Mouse (Mus musculus) mammary gland, adult 2 months (tissue): ENCODE measurements around the gene Olfr1128. TPM values are rescaled to one million over a fixed set of nuclear protein-coding genes. Genes with fewer than 3 reads are reported as not detected.

Experiments
- polyA plus RNA-seq: library from polyadenylated mRNA; depleted of rRNA; stranded (reverse); fragments of >200 nt; gene quantifications from 2 replicates; pipeline ENCODE4 v1.2.3, GENCODE M21; 2012; ENCODE audit warnings: low replicate concordance; rRNA removed

Olfr1128 gene
- not detected in 2 replicates for polyA plus RNA-seq

GRCm38 (mm10) chr2:87545442-87545841, at the start of gene Olfr1128:
Gene Olfr1128 (minus strand): TSS chr2:87545542.

GRCm38 (mm10) chr2:87573602-87574001, 28.3 kb upstream of the Olfr1128 start, which contains the start of gene Olfr1129:
Gene Olfr1129 (plus strand): TSS chr2:87573902.

GRCm38 (mm10) chr2:87531496-87531895, 13.8 kb downstream of the Olfr1128 start, which contains the start of gene Olfr153:
Gene Olfr153 (plus strand): TSS chr2:87531796.

GRCm38 (mm10) chr2:87506265-87506664, 39.1 kb downstream of the Olfr1128 start, which contains the start of gene Pramel6:
Gene Pramel6 (plus strand): TSS chr2:87506565.

GRCm38 (mm10) chr2:87496993-87497392, 48.3 kb downstream of the Olfr1128 start, which contains the start of gene Pramel7:
Gene Pramel7 (minus strand): TSS chr2:87497093.

Other genes starting within 250 kb of the Olfr1128 start
- not detected in 2 replicates for gene Olfr1118, start 238.0 kb downstream of the Olfr1128 start, polyA plus RNA-seq
- gene Olfr1120, start 190.7 kb downstream of the Olfr1128 start, polyA plus RNA-seq: not detected in 2 replicates
- gene Olfr1121, start 175.6 kb downstream of the Olfr1128 start, polyA plus RNA-seq: not detected in 2 replicates
- not detected in 2 replicates for gene Olfr1122, start 159.7 kb downstream of the Olfr1128 start, polyA plus RNA-seq
- not detected in 2 replicates for gene Olfr1123, start 128.9 kb downstream of the Olfr1128 start, polyA plus RNA-seq
- not detected in 2 replicates for gene Olfr1124, start 115.3 kb downstream of the Olfr1128 start, polyA plus RNA-seq
- gene Olfr1126, start 91.6 kb downstream of the Olfr1128 start, polyA plus RNA-seq: not detected in 2 replicates
- gene Pramel7, start 48.4 kb downstream of the Olfr1128 start, polyA plus RNA-seq: not detected in 2 replicates
- gene Pramel6, start 39.0 kb downstream of the Olfr1128 start, polyA plus RNA-seq: not detected in 2 replicates
- not detected in 2 replicates for gene Olfr153, start 13.7 kb downstream of the Olfr1128 start, polyA plus RNA-seq
- gene Olfr1129, start 28.4 kb upstream of the Olfr1128 start, polyA plus RNA-seq: not detected in 2 replicates
- gene Olfr1130, start 60.7 kb upstream of the Olfr1128 start, polyA plus RNA-seq: not detected in 2 replicates
- not detected in 2 replicates for gene Olfr1131, start 81.6 kb upstream of the Olfr1128 start, polyA plus RNA-seq
- gene Olfr1132, start 92.0 kb upstream of the Olfr1128 start, polyA plus RNA-seq: not detected in 2 replicates
- gene Olfr1133, start 101.8 kb upstream of the Olfr1128 start, polyA plus RNA-seq: not detected in 2 replicates
- not detected in 2 replicates for gene Olfr1134, start 112.9 kb upstream of the Olfr1128 start, polyA plus RNA-seq
- not detected in 2 replicates for gene Olfr1135, start 128.1 kb upstream of the Olfr1128 start, polyA plus RNA-seq
- not detected in 2 replicates for gene Olfr1136, start 148.4 kb upstream of the Olfr1128 start, polyA plus RNA-seq
- not detected in 2 replicates for gene Olfr1137, start 167.6 kb upstream of the Olfr1128 start, polyA plus RNA-seq
- not detected in 2 replicates for gene Olfr1138, start 194.4 kb upstream of the Olfr1128 start, polyA plus RNA-seq
- gene Olfr1140, start 198.2 kb upstream of the Olfr1128 start, polyA plus RNA-seq: not detected in 2 replicates
- gene Olfr1141, start 208.4 kb upstream of the Olfr1128 start, polyA plus RNA-seq: not detected in 2 replicates
- not detected in 2 replicates for gene Olfr152, start 233.9 kb upstream of the Olfr1128 start, polyA plus RNA-seq